Mouse (Mus musculus) frontal cortex, adult (tissue): ENCODE measurements at regions not wholly inside any gene's neighbourhood (a gene's known extent, or its start where the extent isn't known, plus 50 kb on each side); places are given as distances from the start of the nearest gene placed in this dataset.
"Not testable (repeated sequence)": the region's sequence is repeated elsewhere in the genome, so short reads cannot be mapped to it uniquely, and the experiment has no call there.

Source experiments
- ATAC-seq: cut with Nextera tagmentation; 2 replicates; pipeline ENCODE4 v1.9.2; 2017; ENCODE audit warnings: mild to moderate bottlenecking, moderate library complexity, mixed read lengths; ENCODE audit not compliant: low TSS enrichment

DNA sequence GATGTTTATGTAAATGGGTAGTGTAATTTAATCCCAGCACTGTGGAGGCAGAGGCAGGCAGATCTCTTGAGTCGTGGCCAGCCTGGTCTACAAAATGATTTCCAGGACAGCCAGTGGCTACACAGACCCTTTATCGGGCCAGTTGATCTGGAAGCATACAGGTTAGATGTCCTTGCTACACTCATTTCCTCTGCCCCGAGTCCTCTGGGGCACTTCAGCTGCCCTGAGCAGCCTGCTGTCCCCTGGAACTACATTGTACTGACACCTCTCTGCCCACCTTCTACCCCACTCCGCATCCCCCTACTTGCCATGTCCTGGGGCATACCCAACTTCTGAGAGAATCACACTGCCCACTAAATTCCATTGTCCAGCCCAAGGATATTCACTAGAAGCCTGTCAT is 60.6 kb upstream of the Helt start:
- ATAC-seq, result no peak

DNA sequence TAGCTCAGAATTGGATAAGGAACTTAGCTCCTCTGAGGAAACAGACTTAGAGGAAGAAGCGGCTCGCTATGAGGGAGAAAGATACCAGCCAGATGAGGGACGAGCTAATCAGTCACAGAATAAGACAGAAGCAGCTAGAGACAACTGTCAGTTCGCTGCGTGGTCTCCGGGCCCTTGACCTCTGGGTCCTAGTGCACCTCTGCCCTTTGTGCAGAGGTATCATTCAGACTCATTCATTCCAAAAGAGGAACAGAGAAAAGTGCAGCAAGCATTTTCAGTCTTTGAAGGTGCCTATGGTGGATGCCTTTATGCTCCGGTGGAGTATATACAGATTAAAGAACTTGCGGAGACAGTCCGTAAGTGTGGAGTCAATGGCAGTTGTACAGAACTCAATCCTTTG is 63.5 kb upstream of the Helt start:
- ATAC-seq, result not testable (repeated sequence)

DNA sequence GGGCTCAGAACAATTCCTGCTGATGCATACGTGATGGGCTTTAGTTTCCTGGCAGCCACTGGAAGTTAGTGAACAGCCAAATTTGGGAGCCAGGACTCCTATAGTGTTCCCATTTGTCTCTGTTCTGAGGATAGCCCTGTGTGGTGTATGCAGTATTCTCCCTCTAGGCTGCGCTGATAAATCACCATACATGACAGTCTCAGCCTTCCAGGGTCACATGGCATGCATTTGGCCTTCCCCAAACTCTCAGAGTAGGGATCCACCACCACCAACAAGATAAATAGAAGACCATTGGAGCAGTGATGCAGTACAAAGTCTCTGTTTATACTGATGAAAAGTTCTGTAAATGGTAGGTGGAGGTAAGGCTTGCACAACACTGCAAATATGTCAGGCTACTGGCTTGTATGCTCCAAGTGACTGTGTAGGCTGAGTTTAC is 68.4 kb upstream of the Helt start:
- no peak for ATAC-seq

DNA sequence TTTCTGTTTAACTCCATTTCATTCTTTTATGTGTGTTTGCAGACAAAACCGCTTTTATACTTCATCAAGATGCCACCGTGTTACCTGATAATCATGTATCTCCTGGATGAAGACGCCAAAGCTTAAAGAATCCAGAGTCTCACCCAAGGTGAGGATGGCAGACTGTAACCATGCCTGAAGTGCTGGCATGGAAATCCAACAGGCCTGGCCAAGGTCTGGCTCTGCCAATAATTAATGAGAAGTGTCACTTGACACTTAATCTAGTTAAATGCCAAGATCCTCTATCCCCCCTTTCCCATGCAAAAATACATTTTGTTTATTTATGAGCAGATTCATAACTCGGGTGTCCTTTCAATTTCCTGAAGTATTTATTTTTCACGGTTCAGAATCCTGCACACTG is 71.2 kb upstream of the Helt start:
- ATAC-seq, result no peak

DNA sequence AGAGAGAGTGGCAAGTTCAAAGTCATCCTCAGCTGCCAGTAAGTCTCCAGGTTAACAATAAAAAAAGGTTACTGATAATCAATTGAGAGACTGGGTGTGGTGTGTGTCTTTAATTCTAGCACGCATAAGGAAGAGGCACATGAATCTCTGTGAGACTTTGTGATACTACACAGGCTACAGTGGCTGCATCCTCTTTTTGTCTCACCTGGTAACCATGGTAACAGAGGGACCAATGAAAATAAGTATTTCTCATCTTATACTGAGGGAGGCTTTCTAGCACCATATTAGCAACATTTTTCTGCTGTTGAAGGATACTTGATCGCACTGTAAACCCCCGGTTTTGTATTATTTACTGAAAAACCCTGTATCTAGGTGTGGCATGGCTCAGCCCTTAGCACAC is 72.7 kb upstream of the Helt start:
- no peak for ATAC-seq

DNA sequence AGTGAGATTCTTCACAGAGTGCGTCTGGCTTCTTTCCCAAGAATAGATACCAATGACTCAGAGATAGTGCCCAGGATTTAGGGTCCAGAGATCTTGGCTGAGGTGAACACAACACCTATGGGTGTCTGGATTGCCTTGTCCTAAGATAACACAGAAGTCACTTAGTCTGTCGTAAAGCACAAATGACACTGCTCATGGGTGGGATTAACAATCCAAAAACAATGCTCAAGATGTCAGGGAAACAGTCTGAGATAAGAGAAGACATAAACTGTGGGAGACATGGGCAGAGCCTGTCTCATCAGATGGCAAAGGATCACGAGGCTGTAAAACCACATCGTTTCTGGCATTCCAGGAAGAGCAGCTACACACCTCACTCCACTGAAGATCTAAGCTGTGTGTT is 79.6 kb upstream of the Helt start:
- ATAC-seq, result no peak

DNA sequence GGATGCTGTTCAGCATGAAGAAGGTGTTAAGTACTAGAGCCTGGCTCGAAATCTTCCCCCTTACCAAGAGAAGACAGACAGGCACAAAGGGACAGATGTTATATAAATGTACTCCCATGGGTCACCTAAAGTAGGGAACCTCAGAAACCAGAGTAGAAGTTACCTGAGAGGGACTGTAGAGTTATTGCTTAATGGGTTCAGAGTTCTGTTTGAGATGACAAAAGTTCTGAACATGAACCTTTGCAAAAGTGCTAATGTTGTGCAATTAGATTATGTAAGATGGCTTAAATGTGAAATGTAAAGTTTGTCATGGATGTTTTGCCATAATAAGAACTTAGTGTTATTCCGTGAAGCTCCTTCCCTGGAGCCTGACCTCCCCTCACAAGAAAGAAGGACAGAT is 81.5 kb upstream of the Helt start:
- ATAC-seq, result no peak

DNA sequence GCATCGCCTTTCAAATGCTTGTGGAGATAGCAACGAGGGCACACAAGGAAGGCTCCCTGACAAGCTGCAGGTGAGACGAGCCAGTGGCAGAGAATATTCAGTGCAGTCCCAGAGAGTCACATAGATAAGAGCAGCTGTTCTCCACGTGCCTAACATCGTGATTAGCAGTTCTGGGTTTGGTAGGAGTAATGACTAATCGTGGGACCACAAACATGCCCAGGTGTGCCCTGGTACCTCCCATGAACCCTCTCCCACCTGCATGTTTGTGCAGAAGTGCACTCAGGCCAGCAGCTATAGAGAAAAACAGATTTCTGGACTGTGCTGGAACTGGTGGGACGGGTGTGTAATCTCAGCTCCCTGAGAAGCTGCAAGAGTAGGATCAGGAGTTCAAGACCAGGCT is 85.9 kb upstream of the Acsl1 start:
- ATAC-seq, result no peak

DNA sequence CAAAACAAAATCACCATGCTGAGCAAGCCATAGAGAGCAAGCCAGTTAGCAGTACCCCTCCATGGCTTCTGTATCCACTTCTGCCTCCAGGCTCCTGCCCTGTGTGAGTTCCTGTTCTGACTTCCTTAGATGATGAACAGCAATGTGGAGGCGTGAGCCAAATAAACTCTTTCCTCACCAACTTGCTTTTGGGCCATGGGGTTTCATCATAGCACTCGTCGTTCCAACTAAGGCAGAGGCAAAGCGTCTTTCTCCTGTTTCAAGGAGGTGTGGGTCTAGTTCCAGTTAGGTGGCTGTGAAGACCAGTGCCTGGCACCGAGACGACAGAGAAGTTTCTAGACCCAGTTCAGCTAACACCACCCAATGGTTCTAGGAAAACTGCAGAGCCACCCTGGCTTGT is 85.0 kb upstream of the Acsl1 start:
- no peak for ATAC-seq

DNA sequence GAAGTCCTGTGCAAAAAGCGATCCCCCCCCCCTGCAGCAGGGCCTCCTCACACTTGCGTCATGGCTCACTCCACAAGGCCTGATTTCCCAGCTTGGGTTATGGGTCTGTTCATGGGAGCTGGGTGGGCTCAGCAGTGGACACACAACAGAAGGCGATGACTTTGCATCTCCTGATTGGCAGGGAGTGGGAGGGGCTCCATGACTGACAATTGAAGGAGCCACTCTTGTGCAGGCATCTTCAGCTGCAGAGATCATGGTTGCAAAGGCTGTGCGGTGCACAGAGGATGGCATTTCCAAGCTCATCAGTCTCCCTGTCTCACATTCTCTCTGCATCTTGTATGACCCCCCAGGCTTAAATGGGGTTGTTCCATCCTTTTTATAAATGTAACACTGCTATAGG is 84.3 kb upstream of the Acsl1 start:
- ATAC-seq, result no peak

DNA sequence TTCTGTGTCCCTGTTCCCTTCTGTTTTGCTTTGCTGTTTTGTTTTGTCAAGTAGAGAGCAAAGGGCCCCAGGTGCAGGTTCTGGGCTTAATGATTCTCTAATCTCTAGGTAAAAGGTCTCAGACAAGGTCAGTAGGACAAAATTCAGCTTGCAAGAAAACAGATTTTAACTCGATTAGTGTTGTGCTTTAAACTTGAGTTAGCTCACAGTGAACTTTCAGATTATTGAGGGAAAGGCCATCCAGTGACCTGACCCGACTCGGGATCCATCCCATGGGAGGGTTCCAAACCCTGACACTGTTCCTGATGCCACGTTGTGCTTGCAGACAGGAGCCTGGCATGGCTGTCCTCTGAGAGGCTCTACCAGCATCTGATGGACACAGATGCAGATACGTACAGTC is 83.8 kb upstream of the Acsl1 start:
- no peak for ATAC-seq

DNA sequence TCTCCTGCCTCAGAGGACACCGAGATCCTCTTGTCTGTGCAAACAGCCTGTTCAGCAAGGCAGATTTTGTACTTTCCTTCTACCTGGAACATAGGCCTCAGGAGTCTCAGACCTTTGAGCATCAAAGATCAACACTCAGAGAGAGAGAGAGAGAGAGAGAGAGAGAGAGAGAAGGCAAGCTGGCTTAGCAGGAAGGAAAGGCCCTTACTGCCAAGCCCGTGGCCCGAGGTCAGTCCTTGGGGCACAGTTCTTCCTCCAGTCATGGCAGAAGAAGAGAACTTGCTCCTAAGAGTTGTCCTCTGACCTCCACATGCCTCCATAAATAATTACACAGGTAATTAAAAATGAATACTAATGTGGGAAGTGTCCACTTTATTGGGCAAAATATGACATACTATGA is 82.4 kb upstream of the Acsl1 start:
- ATAC-seq, result no peak

DNA sequence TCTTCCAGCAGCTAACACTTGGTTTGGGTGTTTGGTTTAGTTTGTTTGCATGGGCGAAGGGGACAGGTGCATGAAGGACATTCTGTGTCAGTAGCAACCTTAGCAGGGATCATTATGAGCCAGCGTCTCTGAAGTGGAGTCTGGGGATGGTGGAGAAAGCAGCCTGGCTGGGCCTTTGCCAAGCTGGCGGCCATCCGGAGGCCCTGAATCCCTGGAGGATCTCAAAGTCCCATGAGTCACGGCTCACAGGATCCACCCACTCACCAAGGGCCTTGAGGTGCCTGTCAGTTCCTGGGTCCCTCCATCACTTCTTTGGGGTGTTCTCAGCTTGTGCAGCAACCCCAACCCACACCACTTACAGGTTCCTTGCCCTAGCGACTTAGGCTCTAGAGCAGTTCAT is 80.4 kb upstream of the Acsl1 start:
- peak; percentile 44; the same call in 1 of the 2 replicates for ATAC-seq

DNA sequence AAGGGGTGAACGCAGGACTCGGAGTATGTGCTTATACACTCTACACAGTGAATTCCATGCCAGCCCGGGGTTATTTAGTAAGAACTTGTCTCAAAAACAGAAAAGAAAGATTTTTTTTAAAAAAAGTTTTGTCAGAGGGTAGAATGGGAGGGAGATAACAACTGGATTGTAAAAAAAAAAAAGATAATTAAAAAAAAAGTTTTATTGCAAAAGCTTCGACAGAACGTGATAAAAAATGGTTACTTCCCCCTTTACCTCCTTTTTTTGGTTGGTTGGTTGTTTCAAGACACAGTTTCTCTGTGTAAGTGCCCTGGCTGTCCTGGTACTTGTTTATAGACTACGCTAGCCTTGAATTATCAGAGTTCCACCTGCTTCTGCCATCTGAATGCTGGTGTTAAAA is 79.2 kb upstream of the Acsl1 start:
- ATAC-seq, result no peak

DNA sequence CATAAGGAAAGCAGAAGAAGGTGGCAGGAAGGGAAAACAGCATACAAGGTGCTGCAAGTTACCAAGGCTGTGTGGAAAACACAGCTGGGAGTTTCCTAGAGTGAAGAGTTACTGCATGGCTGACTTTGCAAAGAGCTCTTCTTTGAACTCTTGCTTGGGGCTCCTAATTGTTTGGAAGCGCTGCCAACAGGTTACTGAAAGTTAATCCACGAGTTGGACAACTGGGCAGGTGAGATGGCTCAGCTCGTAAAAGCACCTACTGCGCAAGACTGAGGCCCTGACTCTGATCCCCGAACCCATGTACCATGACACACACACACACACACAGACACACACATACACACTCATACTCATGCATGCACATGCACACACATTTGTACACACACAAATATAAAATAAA is 77.5 kb upstream of the Acsl1 start:
- ATAC-seq, result no peak

DNA sequence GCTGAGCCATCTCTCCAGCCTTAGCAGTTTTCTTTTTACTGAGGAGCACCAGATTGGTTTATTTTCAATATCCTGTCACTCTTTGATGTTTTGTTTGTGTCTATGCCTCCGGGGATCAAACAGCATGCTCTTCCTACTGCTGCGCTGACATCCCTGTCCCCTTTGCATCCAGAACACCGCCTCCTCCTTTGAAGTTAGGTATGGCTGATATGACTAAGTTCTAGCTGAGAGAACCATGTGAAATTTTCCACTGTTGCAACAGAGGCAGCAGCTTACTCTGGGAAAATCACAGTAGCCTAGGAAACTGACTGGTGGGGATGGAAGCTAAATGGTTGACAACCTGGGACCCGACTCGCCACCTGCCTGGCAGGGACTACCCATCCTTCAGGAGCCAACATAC is 76.1 kb upstream of the Acsl1 start:
- peak; percentile 73 for ATAC-seq

DNA sequence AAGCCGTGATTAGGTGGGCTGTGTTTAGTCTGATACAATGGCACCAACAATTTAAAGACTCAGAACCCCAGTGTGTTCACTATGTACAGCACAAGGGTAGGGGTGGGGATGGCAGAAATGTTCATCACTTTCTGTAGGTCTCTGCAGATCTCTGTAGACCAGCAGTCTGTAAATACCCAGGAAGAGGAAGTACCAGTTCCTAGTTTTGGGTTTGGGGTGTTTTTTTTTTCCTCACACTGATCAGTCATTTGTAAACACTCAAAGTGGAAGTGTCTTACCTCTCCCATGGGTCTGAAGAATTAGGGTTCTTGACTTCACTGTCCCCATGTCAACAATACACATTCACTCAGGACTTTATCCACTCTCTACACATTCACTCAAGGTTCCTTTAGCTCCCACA is 75.5 kb upstream of the Acsl1 start:
- no peak for ATAC-seq

DNA sequence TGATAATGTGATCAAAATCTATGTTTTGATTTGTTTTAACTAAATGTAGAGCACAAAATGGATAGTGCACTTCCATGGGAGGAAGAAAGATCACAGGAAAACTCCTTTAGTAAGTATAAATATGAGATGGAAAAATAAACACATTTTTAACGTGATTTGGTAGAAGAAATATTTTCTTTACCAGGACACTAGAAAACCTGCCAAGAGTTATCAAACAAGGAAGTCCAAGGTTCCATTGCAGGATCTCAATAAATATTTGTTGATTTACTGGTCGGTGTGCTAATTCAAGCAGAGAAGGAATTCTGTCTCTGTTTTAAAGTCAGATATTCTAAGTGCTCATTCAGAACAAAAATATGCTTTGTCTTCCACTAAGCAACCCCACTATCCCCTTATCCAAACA is 73.8 kb upstream of the Acsl1 start:
- ATAC-seq, result no peak

DNA sequence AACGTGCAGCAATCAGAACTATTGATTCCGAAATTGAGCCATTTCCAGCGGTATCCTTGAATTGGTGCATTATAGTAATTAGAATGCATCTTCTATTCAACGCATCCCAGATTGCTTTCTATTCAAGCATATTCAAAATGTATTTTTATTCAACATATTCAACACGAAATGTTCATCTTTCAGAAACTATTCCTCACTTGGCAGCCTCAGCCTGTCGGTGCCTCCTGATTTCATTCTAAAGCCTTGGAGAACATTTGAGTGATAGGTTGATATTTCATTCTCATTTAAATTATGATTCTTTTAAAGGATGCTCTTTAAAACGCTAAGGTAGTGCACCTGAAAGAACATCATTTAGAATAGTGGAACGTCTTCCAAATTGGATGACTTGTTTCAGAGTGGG is 73.1 kb upstream of the Acsl1 start:
- ATAC-seq, result peak; percentile 57; the same call in 1 of the 2 replicates

DNA sequence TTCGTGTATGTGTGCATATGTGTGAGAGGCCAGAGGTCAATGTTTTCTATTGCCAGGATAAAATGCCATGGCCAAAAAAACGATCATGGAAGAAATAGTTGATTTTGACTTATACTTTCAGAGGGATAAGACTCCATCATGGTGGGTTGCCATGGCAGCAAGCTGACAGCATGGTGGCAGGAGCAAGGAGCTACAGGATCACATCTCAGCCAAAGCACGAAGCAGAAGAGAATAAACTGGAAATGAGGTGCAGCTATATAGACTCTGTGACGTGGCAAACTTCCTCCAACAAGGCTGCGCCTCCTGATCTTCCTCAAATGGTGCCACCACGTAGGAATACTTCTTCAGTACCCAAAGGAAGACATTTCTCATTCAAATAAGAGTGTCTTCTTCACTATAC is 70.2 kb upstream of the Acsl1 start:
- no peak for ATAC-seq

DNA sequence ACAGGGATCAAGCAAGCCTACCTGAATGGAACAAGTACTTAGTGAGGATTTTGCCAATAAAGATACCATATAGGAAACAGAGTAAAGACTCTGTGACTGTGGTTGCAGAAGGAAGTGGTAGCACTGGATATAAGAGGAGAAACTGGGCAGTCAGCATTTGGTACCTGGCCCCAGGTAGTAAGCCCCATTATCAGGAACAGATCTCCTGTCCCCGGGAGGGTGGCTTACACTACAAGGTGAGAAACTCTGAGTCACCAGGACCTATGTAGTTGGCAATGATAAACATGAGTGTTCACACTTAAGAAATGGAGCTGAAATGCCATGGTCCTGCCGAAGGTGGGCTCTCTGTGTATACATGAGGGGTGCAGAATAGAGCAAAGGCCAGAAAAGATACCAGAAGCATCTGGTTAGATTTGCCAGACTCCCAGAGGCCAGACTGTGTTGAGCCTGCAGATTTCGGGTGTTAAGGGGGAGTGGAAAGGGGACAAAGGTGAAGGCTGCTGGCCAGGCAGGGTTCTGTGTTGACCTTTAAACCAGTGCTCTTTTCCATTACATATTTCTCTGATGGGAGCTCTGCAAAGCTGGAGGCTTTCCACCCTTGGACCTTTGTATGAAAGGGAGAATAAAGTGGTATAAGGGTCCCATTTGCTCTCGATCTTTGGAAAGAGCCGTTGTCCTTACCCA is 66.8 kb upstream of the Acsl1 start:
- no peak for ATAC-seq

DNA sequence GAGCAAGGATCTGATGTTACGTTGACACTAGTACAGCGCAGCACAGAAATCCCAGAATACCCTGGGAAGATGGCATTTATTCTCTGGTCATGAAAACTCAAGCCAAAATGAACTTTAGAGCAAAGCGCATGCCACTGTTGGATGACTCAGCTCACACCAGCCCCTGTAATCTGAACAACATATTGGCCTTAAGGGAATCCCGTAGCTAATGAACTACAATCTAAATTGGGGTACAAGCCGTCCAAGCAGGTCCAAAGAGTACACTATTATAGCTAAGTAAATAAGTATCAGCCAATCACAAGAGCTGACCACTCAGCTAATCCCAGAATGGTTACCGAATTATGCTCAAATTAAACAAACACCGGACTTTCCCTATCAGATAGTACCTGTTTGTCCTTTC is 62.0 kb upstream of the Acsl1 start:
- ATAC-seq, result no peak

DNA sequence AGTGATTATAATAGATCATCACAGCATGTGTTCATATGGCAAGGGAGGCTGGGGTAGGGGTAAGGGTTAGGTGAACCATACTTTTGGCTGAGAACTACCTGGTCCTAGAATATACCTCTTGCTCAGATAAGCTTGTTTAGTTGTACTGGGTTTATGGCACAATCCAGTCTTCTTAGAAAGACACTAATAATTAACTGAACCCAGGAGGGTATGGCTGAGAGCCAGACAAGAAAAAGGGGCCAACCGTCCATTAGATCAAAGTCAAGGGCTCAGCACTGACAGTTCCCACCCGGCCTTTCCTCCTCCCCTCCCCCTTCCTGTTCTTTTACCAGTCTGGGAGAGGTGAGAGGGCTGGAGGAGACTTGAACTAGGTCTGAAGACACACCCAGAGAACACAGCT is 61.5 kb upstream of the Acsl1 start:
- ATAC-seq, result no peak

DNA sequence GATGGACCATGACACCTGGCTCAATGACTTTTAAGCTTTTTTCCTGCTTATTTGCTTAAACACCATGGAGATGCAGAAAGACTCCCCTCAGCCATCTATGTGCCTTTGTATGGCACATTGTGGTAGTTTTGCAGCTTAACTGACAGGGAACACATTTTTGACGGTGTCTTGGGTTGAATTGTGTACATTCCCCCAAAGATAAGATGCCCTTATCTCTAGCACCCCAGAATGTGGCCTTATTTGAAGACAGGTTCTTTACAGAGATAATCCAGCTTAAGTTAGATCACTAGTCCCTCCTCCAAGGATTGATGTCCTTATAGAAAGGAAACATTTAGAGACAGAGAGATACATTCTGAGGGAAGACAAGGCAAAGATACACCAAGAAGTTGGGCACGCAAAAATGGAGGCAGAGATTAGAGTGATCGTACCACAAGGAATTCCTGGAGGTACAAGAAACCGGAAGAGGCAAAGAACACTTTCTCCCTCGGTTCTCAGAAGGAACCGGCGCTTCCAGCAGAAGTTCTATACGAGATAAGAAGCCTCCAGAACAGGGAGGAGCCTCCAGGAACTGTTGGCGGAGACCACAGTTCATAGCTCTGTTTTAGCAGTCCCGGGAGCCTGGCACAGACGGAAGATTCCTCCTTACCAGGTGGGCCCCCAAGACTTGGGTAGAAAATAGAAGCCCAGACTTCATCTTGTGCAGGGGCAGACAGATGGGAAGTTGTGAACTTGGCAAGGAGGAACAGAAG is 58.8 kb upstream of the Acsl1 start:
- ATAC-seq, result no peak
